Mouse (Mus musculus) intestine, embryonic 14.5 days (tissue): ENCODE measurements around the gene Bloc1s2. TPM values are rescaled to one million over a fixed set of nuclear protein-coding genes. Genes with fewer than 3 reads are reported as not detected.

Experiments used
- ATAC-seq: fragments of 200-750 bp; cut with Nextera tagmentation; replicated peaks from 2 replicates; pipeline ENCODE4 v1.8.0; 2017; ENCODE audit warnings: low read depth, moderate number of reproducible peaks, moderate TSS enrichment, moderate library complexity; ENCODE audit not compliant: low FRiP score, low TSS enrichment
- DNase-seq: peaks from one replicate; pipeline ENCODE4 v3.0.0-alpha.2; 2018; ENCODE audit warnings: low spot score
- H3K27ac ChIP-seq: fragments of 300-500 bp; sonication (generic); 2 replicates; pipeline ENCODE4 v1.5.1; 2014; ENCODE audit warnings: low read depth, mild to moderate bottlenecking, control low read depth
- H3K27me3 ChIP-seq: fragments of 300-500 bp; sonication (generic); replicated peaks from 2 replicates; pipeline ENCODE4 v1.6.1; 2014; ENCODE audit warnings: low read length, control low read depth; ENCODE audit not compliant: control insufficient read depth, insufficient read depth
- H3K36me3 ChIP-seq: fragments of 300-500 bp; sonication (generic); 2 replicates; pipeline ENCODE4 v1.6.1; 2014; ENCODE audit warnings: low read length, control low read depth; ENCODE audit not compliant: control insufficient read depth, insufficient read depth
- H3K4me1 ChIP-seq: fragments of 300-500 bp; sonication (generic); replicated peaks from 2 replicates; pipeline ENCODE4 v1.6.1; 2014; ENCODE audit warnings: low read length, control low read depth, mixed read lengths; ENCODE audit not compliant: control insufficient read depth, insufficient read depth
- H3K4me2 ChIP-seq: fragments of 300-500 bp; sonication (generic); 2 replicates; pipeline ENCODE4 v1.6.1; 2014; ENCODE audit warnings: low read length
- H3K4me3 ChIP-seq: fragments of 300-500 bp; sonication (generic); 2 replicates; pipeline ENCODE4 v1.5.1; 2014; ENCODE audit warnings: low read depth, low read length, control low read depth, mixed read lengths
- H3K9ac ChIP-seq: fragments of 300-500 bp; sonication (generic); 2 replicates; pipeline ENCODE4 v1.6.1; 2014; ENCODE audit warnings: mild to moderate bottlenecking, low read length
- H3K9me3 ChIP-seq: fragments of 300-500 bp; sonication (generic); 2 replicates; pipeline ENCODE4 v1.6.1; 2016; ENCODE audit warnings: low read length, control low read depth; ENCODE audit not compliant: control insufficient read depth
- WGBS: fragments of 180-500 bp; shearing (Covaris S2); extraction: QIAGEN DNeasy Blood & Tissue Kit; methylation state at CpG from one replicate; pipeline ENCODE4 v1.1.7; 2014; 5-methylcytosine and 5-hydroxymethylcytosine counted together
- polyA plus RNA-seq: library from polyadenylated mRNA; unstranded; fragments of >200 nt; fragmentation: Nextera tagmentation; extraction: Ambion mirVana; gene quantifications from 2 replicates; pipeline ENCODE4 v1.2.1, GENCODE M21; 2014

The Bloc1s2 gene
- polyA plus RNA-seq, 1 experiment from 2014 or later = 97.1 TPM

- ATAC-seq = no peak
- peaks cover 63% of the 10 kb centered on the region for H3K36me3 ChIP-seq
- H3K4me2 ChIP-seq = no peak overlapping the region
Measured at GRCm38 (mm10) chr19:44111706-44112105, 34.5 kb downstream of the Bloc1s2 start.

GRCm38 (mm10) chr19:44110356-44110755, 35.9 kb downstream of the Bloc1s2 start:
- 89% methylated on average over 9 of the region's 9 CpGs for WGBS
- no peak overlapping the region for H3K4me3 ChIP-seq
- ATAC-seq = no peak

More at GRCm38 (mm10) chr19:44111706-44112105, 34.5 kb downstream of the Bloc1s2 start:
- Histone ChIP-seq H3K4me3 (no peak overlapping the region), H3K27ac (no peak overlapping the region), H3K9me3 (no peaks in the 10 kb centered on the region), H3K9ac (no peak overlapping the region), H3K27me3 (no peaks in the 10 kb centered on the region), H3K4me1 (peaks cover 4% of the 10 kb centered on the region)
- DNase-seq = no peak
- 71% methylated on average over 7 of the region's 7 CpGs for WGBS

GRCm38 (mm10) chr19:44108996-44109395, 37.2 kb downstream of the Bloc1s2 start:
- DNase-seq = no peak
- no peak overlapping the region for H3K9ac ChIP-seq
- H3K4me1 ChIP-seq = peaks cover 13% of the 10 kb centered on the region
- H3K9me3 ChIP-seq = no peaks in the 10 kb centered on the region
- H3K4me3 ChIP-seq = no peak overlapping the region
- ATAC-seq = no peak
- H3K4me2 ChIP-seq = no peak overlapping the region
- H3K27me3 ChIP-seq = no peaks in the 10 kb centered on the region
- peaks cover 38% of the 10 kb centered on the region for H3K36me3 ChIP-seq
- no peak overlapping the region for H3K27ac ChIP-seq

More at GRCm38 (mm10) chr19:44110356-44110755, 35.9 kb downstream of the Bloc1s2 start:
- no peak for DNase-seq
- H3K4me2 ChIP-seq = no peak overlapping the region
- H3K9me3 ChIP-seq = no peaks in the 10 kb centered on the region
- peaks cover 50% of the 10 kb centered on the region for H3K36me3 ChIP-seq
- H3K27me3 ChIP-seq = no peaks in the 10 kb centered on the region
- no peak overlapping the region for H3K9ac ChIP-seq
- peaks cover 13% of the 10 kb centered on the region for H3K4me1 ChIP-seq
- H3K27ac ChIP-seq = no peak overlapping the region

- Histone ChIP-seq H3K4me3 (peak overlapping the region; percentile 92), H3K36me3 (peaks cover 27% of the 10 kb centered on the region), H3K27ac (no peak overlapping the region), H3K9me3 (no peaks in the 10 kb centered on the region), H3K4me2 (peak overlapping the region; percentile 96), H3K27me3 (no peaks in the 10 kb centered on the region), H3K4me1 (peaks cover 13% of the 10 kb centered on the region), H3K9ac (peak overlapping the region; percentile 92)
- peak; percentile 36; the same call in 1 of the 2 replicates for ATAC-seq
- WGBS = 27% methylated on average over 22 of the region's 22 CpGs
- DNase-seq = peak; percentile 59
Measured at GRCm38 (mm10) chr19:44107661-44108521, 38.4 kb downstream of the Bloc1s2 start.

- no peaks in the 10 kb centered on the region for H3K9me3 ChIP-seq
- ATAC-seq (peak; percentile 96), DNase-seq (peak; percentile 98)
- no peaks in the 10 kb centered on the region for H3K27me3 ChIP-seq
- H3K27ac ChIP-seq = no peak within 1 kb of the TSS
- H3K4me3 ChIP-seq = peak within 1 kb of the TSS; percentile 92
- peak within 1 kb of the TSS; percentile 92 for H3K9ac ChIP-seq
- peaks cover 13% of the 10 kb centered on the region for H3K4me1 ChIP-seq
- peaks cover 18% of the 10 kb centered on the region for H3K36me3 ChIP-seq
- WGBS = under 1% methylated on average over 66 of the region's 67 CpGs
- H3K4me2 ChIP-seq = peak within 1 kb of the TSS; percentile 96
Measured at GRCm38 (mm10) chr19:44106831-44107660, 39.2 kb downstream of the Bloc1s2 start, which contains the start of gene Chuk. Gene Chuk, minus strand, starts transcription at chr19:44107480.

GRCm38 (mm10) chr19:44104393-44104792, 41.9 kb downstream of the Bloc1s2 start:
- Histone ChIP-seq H3K4me1 (peaks cover 13% of the 10 kb centered on the region), H3K4me3 (no peak overlapping the region), H3K9ac (no peak overlapping the region), H3K4me2 (no peak overlapping the region), H3K36me3 (peaks cover 15% of the 10 kb centered on the region), H3K27ac (no peak overlapping the region), H3K27me3 (no peaks in the 10 kb centered on the region), H3K9me3 (no peaks in the 10 kb centered on the region)
- WGBS = 94% methylated on average over 1 of the region's 1 CpGs
- ATAC-seq = no peak
- no peak for DNase-seq

- no peak overlapping the region for H3K27ac ChIP-seq
- no peak for ATAC-seq
- no peak overlapping the region for H3K4me3 ChIP-seq
- H3K36me3 ChIP-seq = peaks cover 20% of the 10 kb centered on the region
- H3K9ac ChIP-seq = no peak overlapping the region
- H3K4me2 ChIP-seq = no peak overlapping the region
- no peaks in the 10 kb centered on the region for H3K27me3 ChIP-seq
- WGBS = 86% methylated on average over 3 of the region's 3 CpGs
- H3K9me3 ChIP-seq = no peaks in the 10 kb centered on the region
- DNase-seq = no peak
- peaks cover 10% of the 10 kb centered on the region for H3K4me1 ChIP-seq
Measured at GRCm38 (mm10) chr19:44103001-44103400, 43.2 kb downstream of the Bloc1s2 start.

- H3K27ac ChIP-seq = no peak overlapping the region
- H3K4me1 ChIP-seq = peaks cover under 1% of the 10 kb centered on the region; the same call in 1 of the 2 replicates
- DNase-seq = no peak
- H3K9ac ChIP-seq = no peak overlapping the region
- no peaks in the 10 kb centered on the region for H3K9me3 ChIP-seq
- no peaks in the 10 kb centered on the region for H3K27me3 ChIP-seq
- no peak overlapping the region for H3K4me2 ChIP-seq
- no peak overlapping the region for H3K4me3 ChIP-seq
- H3K36me3 ChIP-seq = peaks cover 40% of the 10 kb centered on the region
- no peak for ATAC-seq
Measured at GRCm38 (mm10) chr19:44100840-44101239, 45.4 kb downstream of the Bloc1s2 start.
